Mouse (Mus musculus) cerebellum, adult 2 months (tissue): ENCODE results near the gene Fam69a. TPM values are rescaled to one million over a fixed set of nuclear protein-coding genes. Genes with fewer than 3 reads are reported as not detected.
"Not testable (repeated sequence)": the region's sequence is repeated elsewhere in the genome, so short reads cannot be mapped to it uniquely, and the experiment has no call there.

Source experiments
- DNase-seq, 2 experiments: peaks; one replicate each; pipeline ENCODE4 v3.0.0; 2021
- H3K27ac ChIP-seq: fragments of 200-500 bp; 2 replicates; pipeline ENCODE4 v1.5.1; 2012; ENCODE audit warnings: low read length, control low read depth, inconsistent platforms; ENCODE audit not compliant: insufficient read depth
- H3K27me3 ChIP-seq: fragments of 200-500 bp; 2 replicates; pipeline ENCODE4 v1.6.1; 2012; ENCODE audit warnings: inconsistent platforms, mild to moderate bottlenecking, low read length, moderate library complexity; ENCODE audit not compliant: control insufficient read depth, insufficient read depth
- H3K4me1 ChIP-seq: fragments of 200-500 bp; 2 replicates; pipeline ENCODE4 v1.6.1; 2011; ENCODE audit warnings: low read length; ENCODE audit not compliant: control insufficient read depth, insufficient read depth
- H3K4me3 ChIP-seq: fragments of 200-500 bp; replicated peaks from 2 replicates; pipeline ENCODE3; 2011; ENCODE audit warnings: mild to moderate bottlenecking, low read depth, low read length, control low read depth; ENCODE audit not compliant: insufficient read depth
- CTCF ChIP-seq: fragments of 200-500 bp; IDR thresholded peaks from 2 replicates; pipeline ENCODE4 v1.5.1; 2011; ENCODE audit warnings: low read depth, mild to moderate bottlenecking, control low read depth, low read length, moderate library complexity, borderline replicate concordance; ENCODE audit not compliant: insufficient read depth
- POLR2A ChIP-seq: fragments of 200-500 bp; IDR thresholded peaks from 2 replicates; pipeline ENCODE4 v1.6.1; 2011; ENCODE audit warnings: low read length, control low read depth, borderline replicate concordance; ENCODE audit not compliant: insufficient read depth
- WGBS: fragments of 180-500 bp; shearing (Covaris S2); methylation state at CpG from one replicate; pipeline ENCODE4 v1.1.7; 2018; 5-methylcytosine and 5-hydroxymethylcytosine counted together
- polyA plus RNA-seq: library from polyadenylated mRNA; depleted of rRNA; stranded (reverse); fragments of >200 nt; gene quantifications from 2 replicates; pipeline ENCODE4 v1.2.3, GENCODE M21; 2012

Fam69a gene
- polyA plus RNA-seq, 1 experiment, result 30.9 TPM

- TF ChIP-seq CTCF (no peak), POLR2A (no peak)
- H3K4me1 ChIP-seq, result peaks cover 2% of the 10 kb centered on the region; the same call in 1 of the 2 replicates
- DNase-seq, result peak in 1 of 2 experiments; percentile 0
- H3K27ac ChIP-seq, result no peak overlapping the region
- WGBS, result 93% methylated on average over 2 of the region's 2 CpGs
- no peak overlapping the region for H3K4me3 ChIP-seq
- no peaks in the 10 kb centered on the region for H3K27me3 ChIP-seq
Measured at GRCm38 (mm10) chr5:107938886-107939285, 48.0 kb downstream of the Fam69a start.

DNA sequence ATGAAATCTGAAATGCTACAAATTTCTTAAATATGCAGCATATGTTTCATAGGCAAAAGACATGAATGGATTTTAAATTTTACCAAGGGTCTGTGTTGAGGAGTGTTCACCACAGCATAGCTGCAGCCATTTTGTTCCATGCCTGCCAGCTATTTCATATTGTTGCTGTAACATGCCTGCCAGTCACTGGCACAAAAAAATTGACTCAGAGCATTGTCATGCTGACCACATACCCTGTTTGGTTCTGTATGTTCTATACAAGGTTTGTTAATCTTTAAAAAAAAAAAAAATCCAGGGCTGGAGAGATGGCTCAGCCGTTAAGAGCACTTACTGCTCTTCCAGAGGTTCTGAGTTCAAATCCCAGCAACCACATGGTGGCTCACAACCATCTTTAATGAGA, 48.4 kb downstream of the Fam69a start:
- 56% methylated on average over 1 of the region's 1 CpGs for WGBS
- H3K4me1 ChIP-seq, H3K4me3 ChIP-seq, H3K27me3 ChIP-seq: not testable (repeated sequence)
- peak in 1 of 2 experiments; percentile 6 for DNase-seq
- peak overlapping the region; percentile 58; the same call in 1 of the 2 replicates for H3K27ac ChIP-seq

GRCm38 (mm10) chr5:107936625-107937389, 50.1 kb downstream of the Fam69a start:
- peak in 1 of 2 experiments; percentile 8 for DNase-seq
- Histone ChIP-seq H3K27ac (no peak overlapping the region), H3K4me3 (no peak overlapping the region), H3K27me3 (no peaks in the 10 kb centered on the region), H3K4me1 (peaks cover 5% of the 10 kb centered on the region; the same call in 1 of the 2 replicates)
- WGBS, result 90% methylated on average over 10 of the region's 10 CpGs
- TF ChIP-seq POLR2A (no peak), CTCF (no peak)

GRCm38 (mm10) chr5:107934770-107935543, 51.9 kb downstream of the Fam69a start:
- TF ChIP-seq POLR2A (no peak), CTCF (no peak)
- H3K4me3 ChIP-seq, result no peak overlapping the region
- H3K27ac ChIP-seq, result no peak overlapping the region
- no peaks in the 10 kb centered on the region for H3K27me3 ChIP-seq
- H3K4me1 ChIP-seq, result peaks cover 5% of the 10 kb centered on the region; the same call in 1 of the 2 replicates
- peak in 1 of 2 experiments; percentile 14 for DNase-seq
- WGBS, result 91% methylated on average over 10 of the region's 10 CpGs

GRCm38 (mm10) chr5:107933202-107933974, 53.5 kb downstream of the Fam69a start:
- Histone ChIP-seq H3K27ac (no peak overlapping the region; the same call in 1 of the 2 replicates), H3K4me1 (peaks cover 3% of the 10 kb centered on the region; the same call in 1 of the 2 replicates), H3K27me3 (no peaks in the 10 kb centered on the region), H3K4me3 (no peak overlapping the region)
- peak in 1 of 2 experiments; percentile 11 for DNase-seq
- 74% methylated on average over 4 of the region's 4 CpGs for WGBS
- TF ChIP-seq CTCF (no peak), POLR2A (no peak)

DNA sequence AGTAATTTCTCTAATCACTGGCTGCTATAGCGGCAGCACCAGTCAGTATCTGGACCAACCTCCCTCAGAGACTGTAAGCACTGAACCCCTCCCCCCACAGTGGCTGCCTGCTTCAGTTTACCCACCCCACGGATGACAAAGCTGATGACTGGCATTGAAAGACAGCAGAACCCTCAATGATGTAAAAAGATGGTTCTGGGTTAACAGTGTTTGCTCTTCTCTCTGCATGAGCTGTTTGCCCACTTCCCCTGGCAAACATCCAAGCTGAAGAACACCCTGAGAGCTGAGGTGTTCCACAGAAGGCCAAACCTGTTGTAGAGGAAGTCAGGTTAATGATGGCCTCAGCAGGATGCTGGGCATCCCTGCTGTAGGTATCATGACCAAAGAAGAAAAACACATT, 54.3 kb downstream of the Fam69a start:
- peaks cover 3% of the 10 kb centered on the region; the same call in 1 of the 2 replicates for H3K4me1 ChIP-seq
- peak; percentile 67 to 85 for DNase-seq
- no peak for TF ChIP-seq POLR2A
- no peak for TF ChIP-seq CTCF
- 10% methylated on average over 2 of the region's 2 CpGs for WGBS
- H3K27ac ChIP-seq, result peak overlapping the region; percentile 42
- H3K27me3 ChIP-seq, result no peaks in the 10 kb centered on the region
- no peak overlapping the region for H3K4me3 ChIP-seq

DNA sequence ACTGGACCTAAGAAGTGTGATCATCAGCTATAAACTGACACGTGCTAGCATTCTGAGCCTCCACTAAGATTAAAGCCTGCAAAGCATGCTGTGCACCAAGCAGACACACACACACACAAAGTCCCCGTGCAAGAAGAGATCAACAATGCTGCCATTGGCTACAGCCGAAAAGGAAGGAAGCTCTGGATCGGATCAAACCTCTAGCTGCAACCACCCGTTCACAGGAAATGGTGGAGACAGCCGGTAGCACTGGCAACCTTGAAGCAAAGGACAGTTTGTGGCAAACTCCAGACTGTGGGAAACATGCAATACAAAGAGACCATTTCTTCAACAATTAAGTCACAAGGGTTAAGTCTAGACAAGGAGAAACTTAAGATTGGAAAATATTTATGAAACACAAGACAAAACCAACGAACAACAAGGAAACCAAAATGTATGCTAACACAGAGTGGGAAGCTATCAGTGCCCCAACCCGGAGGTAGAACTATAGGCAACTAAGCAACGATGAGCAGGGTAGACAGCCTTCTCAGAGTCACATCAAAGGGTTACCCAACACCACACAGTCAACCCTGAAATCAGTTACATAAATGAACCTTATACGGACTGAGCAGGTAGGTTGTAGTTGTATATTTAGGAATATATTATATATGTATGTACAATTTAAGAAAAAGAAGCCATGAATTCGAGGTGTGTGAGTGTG, 60.2 kb downstream of the Fam69a start:
- 76% methylated on average over 11 of the region's 11 CpGs for WGBS
- Histone ChIP-seq H3K4me1 (no peaks in the 10 kb centered on the region; the same call in 1 of the 2 replicates), H3K27me3 (no peaks in the 10 kb centered on the region), H3K27ac (no peak overlapping the region), H3K4me3 (no peak overlapping the region)
- DNase-seq, result no peak
- TF ChIP-seq CTCF (no peak), POLR2A (no peak)

GRCm38 (mm10) chr5:107924564-107924963, 62.3 kb downstream of the Fam69a start:
- WGBS, result 18% methylated on average over 8 of the region's 8 CpGs
- TF ChIP-seq POLR2A (peak; percentile 9; the same call in 1 of the 2 replicates), CTCF (no peak)
- no peaks in the 10 kb centered on the region for H3K27me3 ChIP-seq
- peak; percentile 65 to 78 for DNase-seq
- no peaks in the 10 kb centered on the region; the same call in 1 of the 2 replicates for H3K4me1 ChIP-seq
- H3K4me3 ChIP-seq, result peak overlapping the region; percentile 33
- H3K27ac ChIP-seq, result 0 out of 2 replicates have a peak overlapping the region, but pooled peaks have one; percentile 2
